In genomic region chr10:86821014-86821413, GRCm38 (mm10) we compare ENCODE assay signal across 19 mouse cellular contexts. TPM values are rescaled to one million over a fixed set of nuclear protein-coding genes. Genes with fewer than 3 reads are reported as not detected.
"Had no signal": no experiment of that assay in that cellular context is flagged by ENCODE, and none has a peak within 500 bp of the region (broad histone marks: within the 10 kb centered on the region; RNA-seq: fewer than 3 reads in every experiment).

No protein-coding gene starts in this region.

- H3K27ac ChIP-seq: midbrain, embryonic 10.5 days; midbrain, embryonic 12.5 days; neural tube, embryonic 13.5 days had no signal

- H3K4me3 ChIP-seq: midbrain, embryonic 10.5 days; midbrain, embryonic 12.5 days; myocyte; neural tube, embryonic 13.5 days; neural tube, embryonic 15.5 days had no signal

- DNase-seq: lung, adult 18-20 months; lung, embryonic 14.5 days; lung, postnatal 10 days; lung, postnatal 4 days; midbrain, embryonic 14.5 days; retina, postnatal 1 day; right cerebral cortex, postnatal 14 days; right cerebral cortex, postnatal 4 days; spleen, adult 18-20 months; thymus, adult 18-20 months; thymus, postnatal 14 days; thymus, postnatal 36 days had no signal

RNA-seq across cellular contexts. Expression of gene Gm49358, which starts 57.2 kb away (rescaled TPM):
- total RNA-seq: megakaryocyte, adult 5-6 weeks; megakaryocyte-erythroid progenitor cell, adult 5-6 weeks had no signal
